Comparison of ENCODE assay signal across 18 mouse cellular contexts in genomic region chr1:54765632-54766238, GRCm38 (mm10).
DNase-seq lines count a peak whose midpoint lies in the region; ATAC-seq and TF ChIP-seq lines count a peak whose summit lies in the region.
"Had no signal": no experiment of that assay in that cellular context is flagged by ENCODE, and none has a peak within 500 bp of the region (broad histone marks: within the 10 kb centered on the region; RNA-seq: fewer than 3 reads in every experiment).

No protein-coding gene starts in this region.

- DNase-seq in adrenal gland, postnatal 10 days = peak; percentile 59
- no peak for DNase-seq in adrenal gland, postnatal 25 days
- peak; percentile 42 for DNase-seq in kidney, adult 9 months
- peak; percentile 44 for DNase-seq in brain, adult 2 months (ENCODE audit: low read depth, low spot score)
- DNase-seq in lung, postnatal 0 days (ENCODE audit: low spot score) = peak; percentile 89
- DNase-seq in hindbrain, postnatal 0 days (ENCODE audit: low spot score) = no peak
- DNase-seq in thymus, postnatal 25 days = no peak
- DNase-seq: cerebellum, postnatal 36 days; layer of hippocampus, postnatal 36 days had no signal

- WGBS in kidney, embryonic 14.5 days = 94% methylated on average over 2 of the region's 2 CpGs
- WGBS in lung, postnatal 0 days = 32% methylated on average over 2 of the region's 2 CpGs
- 93% methylated on average over 2 of the region's 2 CpGs for WGBS in hindbrain, postnatal 0 days

- peak; percentile 89 for TF ChIP-seq EP300 in lung, postnatal 0 days (IDR thresholded peaks at IDR 0.05)

- no peak for ATAC-seq in kidney, embryonic 14.5 days (ENCODE audit: low FRiP score, low TSS enrichment)
- peak; percentile 90 for ATAC-seq in lung, postnatal 0 days
- ATAC-seq in hindbrain, postnatal 0 days = no peak
- ATAC-seq: forebrain, embryonic 13.5 days; midbrain, embryonic 16.5 days had no signal

- TF ChIP-seq CTCF in lung, postnatal 0 days (IDR thresholded peaks at IDR 0.05) = no peak
- no peak for TF ChIP-seq CTCF in hindbrain, postnatal 0 days (IDR thresholded peaks at IDR 0.05; ENCODE audit: low read depth)

- no peaks in the 10 kb centered on the region for H3K27me3 ChIP-seq in kidney, embryonic 14.5 days (ENCODE audit: control insufficient read depth, insufficient read depth, low read length)
- H3K27me3 ChIP-seq in lung, postnatal 0 days (replicated peaks; ENCODE audit: insufficient read depth, low read length) = no peaks in the 10 kb centered on the region
- H3K27me3 ChIP-seq in hindbrain, postnatal 0 days (ENCODE audit: insufficient read depth, low read length) = no peaks in the 10 kb centered on the region
- H3K27me3 ChIP-seq: embryonic facial prominence, embryonic 12.5 days; forebrain, embryonic 13.5 days; hindbrain, embryonic 13.5 days; limb, embryonic 12.5 days; neural tube, embryonic 12.5 days had no signal

- H3K27ac ChIP-seq in kidney, embryonic 14.5 days (ENCODE audit: low read depth, low read length) = no peak overlapping the region
- peak overlapping the region; percentile 63 for H3K27ac ChIP-seq in lung, postnatal 0 days (ENCODE audit: low read length)
- no peak overlapping the region for H3K27ac ChIP-seq in hindbrain, postnatal 0 days
- H3K27ac ChIP-seq: embryonic facial prominence, embryonic 12.5 days; forebrain, embryonic 13.5 days; hindbrain, embryonic 13.5 days; kidney, postnatal 0 days; limb, embryonic 12.5 days; macrophage; neural tube, embryonic 12.5 days had no signal

- H3K9me3 ChIP-seq in kidney, embryonic 14.5 days (ENCODE audit: control insufficient read depth, low read length) = no peaks in the 10 kb centered on the region
- no peaks in the 10 kb centered on the region for H3K9me3 ChIP-seq in lung, postnatal 0 days (ENCODE audit: low read length)
- H3K9me3 ChIP-seq in hindbrain, postnatal 0 days (ENCODE audit: low read length) = no peaks in the 10 kb centered on the region
- H3K9me3 ChIP-seq: hindbrain, embryonic 13.5 days; limb, embryonic 12.5 days; neural tube, embryonic 12.5 days had no signal

- H3K4me3 ChIP-seq in kidney, embryonic 14.5 days (ENCODE audit: low read length) = no peak overlapping the region
- no peak overlapping the region for H3K4me3 ChIP-seq in lung, postnatal 0 days (ENCODE audit: low read depth, low read length)
- no peak overlapping the region for H3K4me3 ChIP-seq in hindbrain, postnatal 0 days (ENCODE audit: low read length)
- H3K4me3 ChIP-seq: embryonic facial prominence, embryonic 12.5 days; forebrain, embryonic 13.5 days; hindbrain, embryonic 13.5 days; limb, embryonic 12.5 days; neural tube, embryonic 12.5 days had no signal

- H3K36me3 ChIP-seq in kidney, embryonic 14.5 days (ENCODE audit: control insufficient read depth, insufficient read depth, low read length) = no peaks in the 10 kb centered on the region
- 0 out of 2 replicates have a peak, but pooled peaks cover 8% of the 10 kb centered on the region for H3K36me3 ChIP-seq in lung, postnatal 0 days (ENCODE audit: insufficient read depth, low read length)
- peaks cover 7% of the 10 kb centered on the region; the same call in 1 of the 2 replicates for H3K36me3 ChIP-seq in hindbrain, postnatal 0 days (ENCODE audit: insufficient read depth, low read length)
- H3K36me3 ChIP-seq: neural tube, embryonic 12.5 days had no signal

- H3K4me2 ChIP-seq in kidney, embryonic 14.5 days (replicated peaks; ENCODE audit: low read depth, low read length) = no peak overlapping the region
- H3K4me2 ChIP-seq in lung, postnatal 0 days (replicated peaks; ENCODE audit: low read depth, low read length) = no peak overlapping the region
- no peak overlapping the region for H3K4me2 ChIP-seq in hindbrain, postnatal 0 days (ENCODE audit: low read depth, low read length)
- H3K4me2 ChIP-seq: embryonic facial prominence, embryonic 12.5 days; forebrain, embryonic 13.5 days; hindbrain, embryonic 13.5 days; limb, embryonic 12.5 days; neural tube, embryonic 12.5 days had no signal

- H3K4me1 ChIP-seq in kidney, embryonic 14.5 days (ENCODE audit: control insufficient read depth, insufficient read depth, low read length) = no peaks in the 10 kb centered on the region
- 0 out of 2 replicates have a peak, but pooled peaks cover 6% of the 10 kb centered on the region for H3K4me1 ChIP-seq in lung, postnatal 0 days (ENCODE audit: insufficient read depth, low read depth, low read length)
- no peaks in the 10 kb centered on the region for H3K4me1 ChIP-seq in hindbrain, postnatal 0 days (ENCODE audit: insufficient read depth, low read length)
- H3K4me1 ChIP-seq: embryonic facial prominence, embryonic 12.5 days; limb, embryonic 12.5 days; neural tube, embryonic 12.5 days had no signal

- no peak overlapping the region for H3K9ac ChIP-seq in kidney, embryonic 14.5 days (ENCODE audit: low read depth, low read length)
- no peak overlapping the region for H3K9ac ChIP-seq in lung, postnatal 0 days (replicated peaks; ENCODE audit: low read depth)
- H3K9ac ChIP-seq in hindbrain, postnatal 0 days (replicated peaks; ENCODE audit: low read length) = no peak overlapping the region
- H3K9ac ChIP-seq: embryonic facial prominence, embryonic 12.5 days; forebrain, embryonic 13.5 days; hindbrain, embryonic 13.5 days; limb, embryonic 12.5 days; neural tube, embryonic 12.5 days had no signal

Comparison
In these comparisons a context has a peak if more than half of its experiments do, and no peak if none do; other contexts are left out.
1. DNase-seq: peak in adrenal gland, postnatal 10 days (single experiment), kidney, adult 9 months (single experiment), brain, adult 2 months (single experiment) and lung, postnatal 0 days (single experiment); none in adrenal gland, postnatal 25 days (single experiment), hindbrain, postnatal 0 days (single experiment) and thymus, postnatal 25 days (single experiment).